Mouse (Mus musculus) liver, adult 2 months (tissue): ENCODE results near the gene Zfp148.

Experiments
- CTCF ChIP-seq: fragments of 200-500 bp; IDR thresholded peaks from 2 replicates; pipeline ENCODE4 v1.5.1; 2011; ENCODE audit warnings: low read depth, low read length, control low read depth
- POLR2A ChIP-seq: fragments of 200-500 bp; IDR thresholded peaks from 2 replicates; pipeline ENCODE4 v1.6.1; 2011; ENCODE audit warnings: low read length, control low read depth; ENCODE audit not compliant: insufficient read depth; ENCODE audit errors: extremely low read depth

GRCm38 (mm10) chr16:33474381-33474780 lies 93.7 kb downstream of the Zfp148 start:
- no peak for TF ChIP-seq POLR2A
- no peak for TF ChIP-seq CTCF
